Mouse (Mus musculus) embryonic facial prominence, embryonic 14.5 days (tissue): ENCODE measurements around the gene Apoe. TPM values are rescaled to one million over a fixed set of nuclear protein-coding genes. Genes with fewer than 3 reads are reported as not detected.

ENCODE experiments used
- ATAC-seq: fragments of 200-750 bp; cut with Nextera tagmentation; 2 replicates; pipeline ENCODE4 v1.8.0; 2017; ENCODE audit warnings: low read depth, moderate number of reproducible peaks, moderate TSS enrichment
- DNase-seq: peaks from one replicate; pipeline ENCODE4 v3.0.0-alpha.2; 2015; ENCODE audit warnings: low spot score
- H3K27ac ChIP-seq: fragments of 300-500 bp; sonication (generic); replicated peaks from 2 replicates; pipeline ENCODE4 v1.5.1; 2014; ENCODE audit warnings: low read depth, mild to moderate bottlenecking, low read length, moderate library complexity
- H3K27me3 ChIP-seq: fragments of 300-500 bp; sonication (generic); replicated peaks from 2 replicates; pipeline ENCODE4 v1.6.1; 2014; ENCODE audit warnings: low read length; ENCODE audit not compliant: control insufficient read depth, insufficient read depth
- H3K36me3 ChIP-seq: fragments of 300-500 bp; sonication (generic); 2 replicates; pipeline ENCODE4 v1.6.1; 2014; ENCODE audit warnings: low read length, mixed read lengths; ENCODE audit not compliant: control insufficient read depth, insufficient read depth
- H3K4me1 ChIP-seq: fragments of 300-500 bp; sonication (generic); 2 replicates; pipeline ENCODE4 v1.6.1; 2014; ENCODE audit warnings: antibody characterized with exemption, low read length; ENCODE audit not compliant: control insufficient read depth, insufficient read depth
- H3K4me2 ChIP-seq: fragments of 300-500 bp; sonication (generic); 2 replicates; pipeline ENCODE4 v1.6.1; 2014; ENCODE audit warnings: low read depth, mild to moderate bottlenecking, low read length, moderate library complexity, mixed read lengths
- H3K4me3 ChIP-seq: fragments of 300-500 bp; sonication (generic); 2 replicates; pipeline ENCODE4 v1.5.1; 2014; ENCODE audit warnings: low read depth, mild to moderate bottlenecking, low read length
- H3K9ac ChIP-seq: fragments of 300-500 bp; sonication (generic); 2 replicates; pipeline ENCODE4 v1.6.1; 2014; ENCODE audit warnings: low read depth, mild to moderate bottlenecking, low read length, moderate library complexity, mixed read lengths
- H3K9me3 ChIP-seq: fragments of 300-500 bp; sonication (generic); 2 replicates; pipeline ENCODE4 v1.6.1; 2016; ENCODE audit warnings: low read length; ENCODE audit not compliant: control insufficient read depth
- WGBS: fragments of 180-500 bp; shearing (Covaris S2); extraction: QIAGEN DNeasy Blood & Tissue Kit; methylation state at CpG from one replicate; pipeline ENCODE4 v1.1.7; 2014; 5-methylcytosine and 5-hydroxymethylcytosine counted together
- polyA plus RNA-seq: library from polyadenylated mRNA; unstranded; fragments of >200 nt; fragmentation: Nextera tagmentation; extraction: Ambion mirVana; gene quantifications from 2 replicates; pipeline ENCODE4 v1.2.1, GENCODE M21; 2014

Gene Apoe
- polyA plus RNA-seq, result 482 and 510 TPM in 2 replicates

GRCm38 (mm10) chr7:19698907-19699826 is at the start of gene Apoe:
Gene Apoe (minus strand): TSS chr7:19699188.
- peak; percentile 73 for ATAC-seq

GRCm38 (mm10) chr7:19747420-19748218 is 48.6 kb upstream of the Apoe start:
- 4% methylated on average over 24 of the region's 25 CpGs for WGBS
- peak overlapping the region; percentile 84 for H3K4me2 ChIP-seq
- H3K27me3 ChIP-seq, result no peaks in the 10 kb centered on the region
- ATAC-seq, result no peak
- H3K9me3 ChIP-seq, result no peaks in the 10 kb centered on the region
- peaks cover 10% of the 10 kb centered on the region for H3K36me3 ChIP-seq
- peak overlapping the region; percentile 64 for H3K27ac ChIP-seq
- peak; percentile 74 for DNase-seq
- peak overlapping the region; percentile 90 for H3K9ac ChIP-seq
- peak overlapping the region; percentile 84 for H3K4me3 ChIP-seq
- peaks cover 7% of the 10 kb centered on the region for H3K4me1 ChIP-seq

More at GRCm38 (mm10) chr7:19698907-19699826, at the start of gene Apoe:
- 3% methylated on average over 17 of the region's 20 CpGs for WGBS
- H3K9ac ChIP-seq, result peak within 1 kb of the TSS; percentile 48
- peak within 1 kb of the TSS; percentile 30 for H3K4me3 ChIP-seq
- peak; percentile 62 for DNase-seq
- H3K4me2 ChIP-seq, result peak within 1 kb of the TSS; percentile 69
- H3K27ac ChIP-seq, result peak within 1 kb of the TSS; percentile 8; the same call in 1 of the 2 replicates
- no peaks in the 10 kb centered on the region for H3K27me3 ChIP-seq
- H3K36me3 ChIP-seq, result peaks cover 17% of the 10 kb centered on the region; the same call in 1 of the 2 replicates
- no peaks in the 10 kb centered on the region for H3K9me3 ChIP-seq
- H3K4me1 ChIP-seq, result 0 out of 2 replicates have a peak, but pooled peaks cover 9% of the 10 kb centered on the region

GRCm38 (mm10) chr7:19746426-19747201 is 47.6 kb upstream of the Apoe start:
- H3K4me3 ChIP-seq, result peak overlapping the region; percentile 84; the same call in 1 of the 2 replicates
- peak overlapping the region; percentile 34; the same call in 1 of the 2 replicates for H3K9ac ChIP-seq
- no peaks in the 10 kb centered on the region for H3K9me3 ChIP-seq
- peak overlapping the region; percentile 64; the same call in 1 of the 2 replicates for H3K27ac ChIP-seq
- ATAC-seq (no peak), DNase-seq (peak; percentile 41)
- no peaks in the 10 kb centered on the region for H3K27me3 ChIP-seq
- peaks cover 14% of the 10 kb centered on the region for H3K4me1 ChIP-seq
- WGBS, result 18% methylated on average over 6 of the region's 6 CpGs
- peaks cover 13% of the 10 kb centered on the region for H3K36me3 ChIP-seq
- H3K4me2 ChIP-seq, result peak overlapping the region; percentile 84

- H3K27me3 ChIP-seq, result no peaks in the 10 kb centered on the region
- H3K4me1 ChIP-seq, result peaks cover 14% of the 10 kb centered on the region
- no peaks in the 10 kb centered on the region for H3K9me3 ChIP-seq
- H3K4me3 ChIP-seq, result no peak overlapping the region
- DNase-seq, result no peak
- H3K36me3 ChIP-seq, result peaks cover 13% of the 10 kb centered on the region
- ATAC-seq, result no peak
- H3K4me2 ChIP-seq, result no peak overlapping the region
- WGBS, result 85% methylated on average over 8 of the region's 10 CpGs
- H3K27ac ChIP-seq, result no peak overlapping the region
- H3K9ac ChIP-seq, result no peak overlapping the region
Measured at GRCm38 (mm10) chr7:19745971-19746370, 47.0 kb upstream of the Apoe start.

- Histone ChIP-seq H3K4me2 (no peak overlapping the region), H3K27me3 (no peaks in the 10 kb centered on the region), H3K4me1 (peaks cover 12% of the 10 kb centered on the region), H3K9ac (no peak overlapping the region), H3K4me3 (no peak overlapping the region), H3K36me3 (peaks cover 21% of the 10 kb centered on the region), H3K27ac (0 out of 2 replicates have a peak overlapping the region, but pooled peaks have one; percentile 28), H3K9me3 (no peaks in the 10 kb centered on the region)
- ATAC-seq (no peak), DNase-seq (peak; percentile 54)
- WGBS, result 70% methylated on average over 13 of the region's 14 CpGs
Measured at GRCm38 (mm10) chr7:19744590-19745385, 45.8 kb upstream of the Apoe start.

- Histone ChIP-seq H3K4me2 (no peak overlapping the region), H3K9me3 (no peaks in the 10 kb centered on the region), H3K27me3 (no peaks in the 10 kb centered on the region), H3K4me1 (peaks cover 12% of the 10 kb centered on the region), H3K36me3 (peaks cover 21% of the 10 kb centered on the region), H3K9ac (no peak overlapping the region), H3K4me3 (no peak overlapping the region), H3K27ac (no peak overlapping the region)
- DNase-seq (no peak), ATAC-seq (no peak)
- 83% methylated on average over 6 of the region's 6 CpGs for WGBS
Measured at GRCm38 (mm10) chr7:19743791-19744190, 44.8 kb upstream of the Apoe start.

- WGBS, result 57% methylated on average over 5 of the region's 5 CpGs
- Histone ChIP-seq H3K4me3 (no peak overlapping the region), H3K9ac (no peak overlapping the region), H3K36me3 (peaks cover 30% of the 10 kb centered on the region), H3K9me3 (no peaks in the 10 kb centered on the region), H3K4me1 (peaks cover 7% of the 10 kb centered on the region; the same call in 1 of the 2 replicates), H3K27me3 (no peaks in the 10 kb centered on the region), H3K27ac (no peak overlapping the region), H3K4me2 (no peak overlapping the region)
- ATAC-seq, result no peak
- no peak for DNase-seq
Measured at GRCm38 (mm10) chr7:19742468-19742867, 43.5 kb upstream of the Apoe start.
